Mouse (Mus musculus) ES-E14 (cell line): ENCODE data around the gene Tex44. TPM values are rescaled to one million over a fixed set of nuclear protein-coding genes. Genes with fewer than 3 reads are reported as not detected.

ENCODE experiments used
- DNase-seq: peaks from one replicate; pipeline ENCODE4 v3.0.0-alpha.2; 2013; ENCODE audit warnings: low read depth, low spot score
- H3K27ac ChIP-seq: 2 replicates; pipeline ENCODE4 v1.5.1; 2012; ENCODE audit warnings: low read depth, mild to moderate bottlenecking, low read length, moderate library complexity, mixed read lengths; ENCODE audit not compliant: poor library complexity, insufficient read depth, severe bottlenecking
- H3K36me3 ChIP-seq: 2 replicates; pipeline ENCODE4 v1.6.1; 2012; ENCODE audit warnings: mild to moderate bottlenecking, low read length, moderate library complexity, mixed read lengths; ENCODE audit not compliant: control insufficient read depth, poor library complexity, insufficient read depth, severe bottlenecking
- H3K4me1 ChIP-seq, 2 experiments: fragments of 150-350 bp in 1 of 2; sonication (generic) in 1 of 2; 2 replicates each; pipeline ENCODE4 v1.6.1; 2012; ENCODE audit warnings: low read length in 2 of 2, mild to moderate bottlenecking in 1 of 2, mixed read lengths in 1 of 2; ENCODE audit not compliant: control insufficient read depth in 2 of 2, insufficient read depth in 2 of 2, poor library complexity in 1 of 2
- H3K4me3 ChIP-seq, 2 experiments: fragments of 150-350 bp in 1 of 2; sonication (generic) in 1 of 2; 2 replicates each; pipeline ENCODE4 v1.5.1; 2012; ENCODE audit warnings: low read length in 2 of 2, low read depth in 1 of 2, mild to moderate bottlenecking in 1 of 2, mixed read lengths in 1 of 2; ENCODE audit not compliant: insufficient read depth in 1 of 2, poor library complexity in 1 of 2, severe bottlenecking in 1 of 2
- H3K9ac ChIP-seq: 2 replicates; pipeline ENCODE4 v1.6.1; 2012; ENCODE audit warnings: low read depth, mild to moderate bottlenecking, low read length, mixed read lengths; ENCODE audit not compliant: poor library complexity, insufficient read depth, severe bottlenecking
- H3K9me3 ChIP-seq: fragments of 150-350 bp; sonication (generic); 2 replicates; pipeline ENCODE4 v1.6.1; 2012; ENCODE audit warnings: low read depth, mild to moderate bottlenecking, low read length; ENCODE audit not compliant: control insufficient read depth, insufficient read depth
- CHD2 ChIP-seq: IDR thresholded peaks from 2 replicates; pipeline ENCODE4 v1.6.1; 2014; ENCODE audit warnings: mild to moderate bottlenecking, low read depth, low read length, inconsistent platforms
- HCFC1 ChIP-seq: IDR thresholded peaks from 2 replicates; pipeline ENCODE4 v1.6.1; 2012; ENCODE audit warnings: low read length, inconsistent platforms, borderline replicate concordance; ENCODE audit not compliant: insufficient read depth
- MAFK ChIP-seq: IDR thresholded peaks from 2 replicates; pipeline ENCODE4 v1.6.1; 2014; ENCODE audit warnings: mild to moderate bottlenecking, low read depth, low read length, inconsistent platforms; ENCODE audit not compliant: insufficient read depth
- ZC3H11A ChIP-seq: IDR thresholded peaks from 2 replicates; pipeline ENCODE4 v1.6.1; 2012; ENCODE audit warnings: low read depth, mild to moderate bottlenecking, inconsistent platforms, low read length, borderline replicate concordance
- ZNF384 ChIP-seq: IDR thresholded peaks from 2 replicates; pipeline ENCODE4 v1.6.1; 2012; ENCODE audit warnings: low read depth, low read length, inconsistent platforms
- in situ Hi-C, 2 experiments: fragments of 600-800 bp; cut with MboI; formaldehyde crosslinking; loops; one replicate each; pipeline ENCODE4 v1.15.1; 2025; ENCODE audit warnings: low sequenced_read_pairs in 2 of 2, inconsistent platforms in 1 of 2; ENCODE audit not compliant: unreplicated experiment in 2 of 2
- total RNA-seq: library from RNA; depleted of rRNA; stranded (reverse); fragments of 300-350 nt; gene quantifications from 2 replicates; pipeline ENCODE4 v1.2.3, GENCODE M21; 2012

Gene Tex44
- total RNA-seq, 1 experiment, result not detected

DNA sequence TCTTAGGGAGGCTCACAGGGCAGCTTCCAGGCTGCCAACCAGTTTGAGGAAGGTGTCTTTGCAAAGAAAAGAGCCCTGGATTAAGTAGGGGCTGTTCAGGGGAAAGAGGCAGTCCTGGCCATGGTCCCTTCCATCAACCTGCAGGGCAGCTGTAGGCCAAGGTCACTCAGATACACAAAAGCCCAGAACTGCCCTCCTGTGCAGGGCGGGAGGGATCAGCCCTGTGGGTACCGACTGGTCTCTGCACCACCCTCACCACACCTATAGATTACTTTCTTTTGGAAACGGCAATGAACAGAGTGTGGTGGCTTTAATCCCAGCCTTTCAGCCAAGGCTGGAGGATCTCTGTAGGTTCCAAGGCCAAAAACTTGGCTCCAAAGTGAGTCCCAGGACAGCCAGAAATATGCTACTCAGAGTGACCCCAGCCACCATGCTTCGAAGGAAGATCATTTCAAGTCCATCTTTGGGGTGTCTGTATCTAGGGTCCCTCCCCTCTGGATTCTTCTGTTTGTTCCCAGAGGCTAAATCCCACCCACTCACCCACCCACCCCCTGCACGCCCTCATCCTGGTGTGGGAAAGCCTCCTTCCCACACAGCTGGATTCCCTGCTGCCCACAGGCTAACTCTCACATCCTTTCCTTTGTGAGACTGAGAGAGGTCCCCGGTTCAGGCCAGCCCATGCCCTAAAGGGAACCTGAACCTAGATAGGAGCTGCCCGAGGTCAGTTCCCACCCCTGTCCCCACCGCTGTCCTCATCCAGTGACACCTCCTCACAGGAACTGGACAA lies 17.4 kb downstream of the Tex44 start:
- peak overlapping the region; percentile 59 to 73 for H3K4me3 ChIP-seq
- no peaks in the 10 kb centered on the region for H3K9me3 ChIP-seq
- H3K9ac ChIP-seq, result peak overlapping the region; percentile 93; the same call in 1 of the 2 replicates
- peak overlapping the region; percentile 34; the same call in 1 of the 2 replicates for H3K27ac ChIP-seq
- in situ Hi-C loops, result no loop called here
- no peak for DNase-seq
- TF ChIP-seq CHD2 (no peak), ZNF384 (no peak), MAFK (no peak), ZC3H11A (no peak), HCFC1 (no peak)
- no peaks in the 10 kb centered on the region for H3K36me3 ChIP-seq
- H3K4me1 ChIP-seq, result peaks cover 2 to 24% of the 10 kb centered on the region in 2 experiments; a peak in 3 of 4 replicates

DNA sequence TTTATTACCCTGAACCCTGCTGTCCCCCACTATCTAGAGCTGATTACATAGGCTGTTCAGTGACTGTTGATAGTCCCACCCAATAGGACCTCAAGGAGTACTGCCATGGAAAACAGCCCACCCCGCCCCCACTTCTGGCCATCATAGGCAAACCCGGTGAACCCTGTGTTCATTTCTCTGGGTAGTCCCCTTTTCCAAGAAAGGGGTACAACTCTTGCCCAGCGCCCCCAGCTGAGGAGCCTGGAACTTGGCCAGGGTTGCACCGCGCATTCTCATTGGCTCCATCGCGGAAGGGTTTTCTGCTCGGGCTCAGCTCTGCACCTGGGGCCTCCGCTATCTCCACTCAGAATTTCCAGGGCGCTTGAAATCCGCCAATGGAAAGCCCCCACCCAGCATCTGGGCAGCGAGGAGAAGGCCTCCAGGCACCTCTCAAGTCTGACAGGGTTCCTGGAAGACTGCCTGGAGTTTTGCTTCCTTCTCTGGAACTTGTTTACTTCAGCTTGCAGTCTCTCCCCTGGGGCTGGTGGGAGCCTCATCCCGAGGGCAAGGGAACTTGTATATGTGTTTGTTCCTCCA lies 21.6 kb downstream of the Tex44 start:
- H3K27ac ChIP-seq, result no peak overlapping the region
- no peak for DNase-seq
- in situ Hi-C loops, result no loop called here
- no peaks in the 10 kb centered on the region for H3K36me3 ChIP-seq
- no peaks in the 10 kb centered on the region for H3K9me3 ChIP-seq
- no peak overlapping the region; the same call in 1 of the 2 replicates for H3K9ac ChIP-seq
- peaks cover 6 to 28% of the 10 kb centered on the region in 2 experiments; a peak in 3 of 4 replicates for H3K4me1 ChIP-seq
- TF ChIP-seq HCFC1, result no peak
- no peak for TF ChIP-seq ZC3H11A
- TF ChIP-seq MAFK, result no peak
- no peak for TF ChIP-seq ZNF384
- no peak for TF ChIP-seq CHD2
- peak overlapping the region in 1 of 2 experiments; percentile 17; a peak in 1 of 4 replicates for H3K4me3 ChIP-seq

DNA sequence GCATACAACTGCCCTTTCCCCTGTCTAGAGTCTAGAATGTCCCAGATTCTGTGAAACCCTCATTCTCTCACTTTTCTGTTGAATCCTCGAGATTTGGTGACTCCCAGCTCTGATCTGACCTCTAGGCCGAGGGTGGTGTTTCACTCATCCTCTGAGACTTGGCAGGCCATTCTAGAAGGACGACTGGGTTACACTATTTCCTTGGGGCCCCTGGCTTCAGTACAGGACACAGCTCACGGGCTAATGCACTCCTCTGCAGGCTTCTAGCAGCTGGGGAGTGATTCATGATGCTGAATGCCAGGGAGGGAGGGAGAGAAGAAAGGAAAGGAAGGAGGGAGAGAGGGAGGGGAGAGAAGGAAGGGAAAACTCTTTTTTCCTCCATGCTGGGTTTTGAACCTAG lies 22.1 kb downstream of the Tex44 start:
- TF ChIP-seq CHD2 (no peak), HCFC1 (no peak), ZNF384 (no peak), MAFK (no peak), ZC3H11A (no peak)
- DNase-seq, result no peak
- Histone ChIP-seq H3K4me3 (no peak overlapping the region), H3K4me1 (peaks cover 4 to 31% of the 10 kb centered on the region in 2 experiments; a peak in 3 of 4 replicates), H3K9ac (no peak overlapping the region), H3K9me3 (no peaks in the 10 kb centered on the region), H3K27ac (no peak overlapping the region), H3K36me3 (no peaks in the 10 kb centered on the region)
- in situ Hi-C loops, result no loop called here

DNA sequence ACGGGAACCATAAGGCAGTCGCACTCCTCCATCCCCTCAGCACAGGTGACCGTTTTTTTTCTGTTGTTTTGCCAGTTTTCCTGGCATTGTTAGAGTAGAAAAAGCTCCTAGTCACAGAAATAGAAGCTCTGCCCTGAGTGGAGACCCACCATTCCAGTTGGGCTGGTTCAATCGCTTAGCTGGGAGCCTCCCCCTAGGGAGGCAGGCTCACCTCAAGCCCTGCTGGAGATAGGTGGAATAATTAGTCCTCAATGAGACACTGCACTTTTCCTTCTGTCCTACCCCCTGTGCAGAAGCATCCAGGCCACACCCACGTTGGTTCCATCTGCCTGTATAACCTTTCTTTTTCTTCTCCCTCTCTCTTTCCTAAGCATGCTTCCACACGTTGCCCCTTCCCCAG lies 23.8 kb downstream of the Tex44 start:
- no peaks in the 10 kb centered on the region for H3K36me3 ChIP-seq
- in situ Hi-C loops, result no loop called here
- DNase-seq, result no peak
- H3K9ac ChIP-seq, result no peak overlapping the region
- H3K4me1 ChIP-seq, result peaks cover 4 to 22% of the 10 kb centered on the region in 2 experiments; a peak in 3 of 4 replicates
- H3K27ac ChIP-seq, result no peak overlapping the region; the same call in 1 of the 2 replicates
- no peaks in the 10 kb centered on the region for H3K9me3 ChIP-seq
- TF ChIP-seq ZC3H11A, result no peak
- no peak for TF ChIP-seq HCFC1
- TF ChIP-seq ZNF384, result no peak
- no peak for TF ChIP-seq CHD2
- TF ChIP-seq MAFK, result no peak
- H3K4me3 ChIP-seq, result no peak overlapping the region
